Mouse (Mus musculus): Measurements from ENCODE around the gene Psip1. TPM values are rescaled to one million over a fixed set of nuclear protein-coding genes. Genes with fewer than 3 reads are reported as not detected.
"Not testable (repeated sequence)": the region's sequence is repeated elsewhere in the genome, so short reads cannot be mapped to it uniquely, and the experiment has no call there.

Gene Psip1
- polyA plus RNA-seq, 1 experiment from 2014 or later = 266 TPM

DNA sequence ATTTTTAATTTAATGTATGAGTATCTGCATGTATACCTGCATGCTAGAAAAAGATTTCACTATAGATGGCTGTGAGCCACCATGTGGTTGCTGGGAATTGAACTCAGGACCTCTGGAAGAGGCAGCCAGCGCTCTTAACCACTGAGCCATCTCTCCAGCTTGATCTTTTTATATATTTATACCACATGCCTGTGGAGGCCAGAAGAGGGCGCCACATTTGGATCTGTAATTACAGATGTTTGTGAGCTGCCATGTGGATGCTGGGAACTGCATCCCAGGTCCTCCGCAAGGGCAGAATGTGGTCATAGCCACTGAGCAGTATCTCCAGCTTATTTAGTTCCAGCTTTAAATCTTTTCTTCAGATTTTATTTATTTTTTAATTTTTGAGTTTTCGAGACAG lies 34.0 kb upstream of the Psip1 start:
- Histone ChIP-seq H3K36me3 (no peaks in the 10 kb centered on the region), H3K27me3 (no peaks in the 10 kb centered on the region), H3K9ac (no peak overlapping the region), H3K9me3 (no peaks in the 10 kb centered on the region), H3K4me2 (no peak overlapping the region), H3K27ac (replicated peaks) (no peak overlapping the region), H3K4me1 (replicated peaks) (peaks cover 10% of the 10 kb centered on the region), H3K4me3 (no peak overlapping the region)
- 85% methylated on average over 4 of the region's 4 CpGs for whole genome bisulfite sequencing
- no peak for ATAC-seq (ENCODE audit: low read depth)

DNA sequence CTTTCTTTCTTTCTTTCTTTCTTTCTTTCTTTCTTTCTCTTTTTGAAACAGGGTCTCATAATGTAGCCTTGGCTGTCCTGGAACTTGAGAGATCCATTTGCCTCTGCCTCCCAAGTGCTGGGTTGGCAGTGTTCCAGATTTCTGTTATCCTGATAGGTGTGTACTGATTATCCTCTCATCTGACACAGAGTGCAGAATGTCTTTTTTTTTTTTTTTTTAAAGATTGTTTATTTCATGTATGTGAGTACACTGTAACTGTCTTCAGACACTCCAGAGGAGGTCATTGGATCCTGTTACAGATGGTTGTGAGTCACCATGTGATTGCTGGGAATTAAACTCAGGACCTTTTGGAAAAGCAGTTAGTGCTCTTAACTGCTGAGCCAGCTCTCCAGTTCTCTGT lies 33.5 kb upstream of the Psip1 start:
- Histone ChIP-seq H3K27me3 (no peaks in the 10 kb centered on the region), H3K4me2 (no peak overlapping the region), H3K36me3 (no peaks in the 10 kb centered on the region), H3K4me1 (replicated peaks) (peaks cover 10% of the 10 kb centered on the region), H3K4me3 (no peak overlapping the region), H3K9me3 (no peaks in the 10 kb centered on the region), H3K27ac (replicated peaks) (no peak overlapping the region), H3K9ac (no peak overlapping the region)
- ATAC-seq (ENCODE audit: low read depth) = no peak

DNA sequence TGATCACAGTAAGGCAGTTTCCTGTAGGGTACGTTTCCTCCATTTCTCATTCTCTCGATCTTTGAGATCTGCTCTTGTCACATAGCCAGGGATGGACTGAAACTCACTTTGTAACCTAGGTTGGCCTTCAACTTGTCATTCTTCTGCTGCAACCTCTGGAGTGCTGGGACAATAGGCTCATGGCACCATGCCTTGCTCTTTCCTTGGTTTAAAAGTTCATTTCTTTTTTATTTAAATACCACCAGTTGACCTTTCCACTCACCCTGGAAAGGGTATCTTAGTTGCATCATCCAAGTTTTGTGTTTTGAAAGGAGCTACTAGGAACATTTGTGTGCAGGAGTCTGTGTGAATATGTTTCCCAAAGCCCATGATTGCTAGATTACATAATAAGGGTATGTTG lies 32.9 kb upstream of the Psip1 start:
- no peak for ATAC-seq (ENCODE audit: low read depth)
- H3K36me3 ChIP-seq = no peaks in the 10 kb centered on the region
- WGBS = 73% methylated on average over 2 of the region's 2 CpGs
- peaks cover 6% of the 10 kb centered on the region for H3K4me1 ChIP-seq (replicated peaks)
- H3K4me3 ChIP-seq = no peak overlapping the region
- H3K4me2 ChIP-seq = no peak overlapping the region
- H3K9ac ChIP-seq = no peak overlapping the region
- no peaks in the 10 kb centered on the region for H3K27me3 ChIP-seq
- H3K27ac ChIP-seq (replicated peaks) = no peak overlapping the region
- H3K9me3 ChIP-seq = no peaks in the 10 kb centered on the region

DNA sequence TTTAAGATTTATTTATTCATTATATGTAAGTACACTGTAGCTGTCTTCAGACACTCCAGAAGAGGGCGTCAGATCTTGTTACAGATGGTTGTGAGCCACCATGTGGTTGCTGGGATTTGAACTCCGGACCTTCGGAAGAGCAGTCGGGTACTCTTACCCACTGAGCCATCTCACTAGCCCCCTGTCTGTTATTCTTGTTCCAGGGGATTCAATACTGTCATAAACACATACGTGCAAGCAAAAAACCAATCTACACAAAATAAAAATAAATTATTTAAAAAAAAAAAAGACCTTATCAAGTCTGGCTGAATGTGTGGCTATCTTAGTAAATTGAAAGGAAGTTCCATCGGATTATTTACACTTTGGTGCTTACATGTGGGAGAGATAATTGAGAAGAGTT lies 29.9 kb upstream of the Psip1 start:
- WGBS = 93% methylated on average over 5 of the region's 6 CpGs
- not testable (repeated sequence) for H3K27me3 ChIP-seq; H3K27ac ChIP-seq (replicated peaks); H3K4me1 ChIP-seq (replicated peaks); H3K4me3 ChIP-seq; ATAC-seq (ENCODE audit: low read depth); H3K9me3 ChIP-seq; H3K4me2 ChIP-seq; H3K36me3 ChIP-seq; H3K9ac ChIP-seq

DNA sequence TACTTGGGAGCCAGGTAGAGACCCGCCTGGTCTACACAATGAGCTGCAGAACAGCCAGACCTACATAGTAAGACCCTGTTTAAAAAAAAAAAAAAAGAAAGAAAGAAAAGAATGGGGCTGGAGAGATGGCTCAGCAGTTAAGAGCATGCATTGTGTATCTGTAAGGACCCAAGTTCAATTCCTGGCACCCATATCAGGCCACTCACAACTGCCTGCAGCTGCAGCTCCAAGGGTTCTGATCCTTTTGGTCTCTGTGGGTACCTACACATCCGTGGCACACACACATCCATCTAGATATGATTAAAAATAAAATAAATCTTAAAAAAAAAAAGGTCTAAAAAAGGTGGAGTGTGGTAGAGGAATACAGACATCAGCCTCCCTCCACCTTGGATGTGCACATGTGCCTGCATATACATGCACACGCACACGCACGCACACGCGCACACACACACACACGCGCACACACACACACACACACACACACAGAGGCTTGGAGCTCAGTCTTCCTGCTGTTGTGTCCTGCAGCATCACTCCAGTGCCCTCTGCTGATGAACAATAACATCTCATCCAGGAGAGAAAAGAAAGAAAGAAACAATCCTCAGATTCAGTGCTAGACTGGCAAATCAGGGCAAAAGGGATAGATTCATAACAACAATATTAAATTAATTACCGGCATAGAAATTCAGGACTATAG lies 28.9 kb upstream of the Psip1 start:
- WGBS = 83% methylated on average over 10 of the region's 10 CpGs
- no peak overlapping the region for H3K4me2 ChIP-seq

DNA sequence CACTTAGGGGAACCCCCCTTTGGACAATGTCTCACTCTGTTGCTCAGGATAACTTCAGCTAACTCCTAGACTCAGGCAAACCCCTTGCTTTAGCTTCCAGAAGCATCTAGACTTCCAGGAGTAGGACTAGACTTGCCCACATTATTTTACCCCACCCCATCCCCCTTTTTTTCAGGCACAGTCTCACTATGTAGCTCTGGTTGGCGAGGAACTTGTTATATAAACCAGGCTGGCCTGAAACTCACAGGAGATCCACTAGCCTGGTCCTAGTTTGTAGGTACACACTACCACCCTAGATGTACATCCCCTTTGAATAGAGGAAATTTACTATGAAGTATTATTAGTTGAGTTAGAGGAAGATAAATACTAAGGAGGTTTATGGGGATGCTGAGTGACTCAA lies 27.9 kb upstream of the Psip1 start:
- no peaks in the 10 kb centered on the region for H3K27me3 ChIP-seq
- H3K4me1 ChIP-seq (replicated peaks) = no peaks in the 10 kb centered on the region
- no peak overlapping the region for H3K27ac ChIP-seq (replicated peaks)
- WGBS = 93% methylated on average over 1 of the region's 1 CpGs
- H3K9me3 ChIP-seq = no peaks in the 10 kb centered on the region
- no peak overlapping the region for H3K4me2 ChIP-seq
- no peak for ATAC-seq (ENCODE audit: low read depth)
- no peak overlapping the region for H3K4me3 ChIP-seq
- H3K9ac ChIP-seq = no peak overlapping the region
- H3K36me3 ChIP-seq = no peaks in the 10 kb centered on the region

More for the DNA sequence above, 28.9 kb upstream of the Psip1 start:
- H3K9ac ChIP-seq = no peak overlapping the region
- ATAC-seq (ENCODE audit: low read depth) = no peak
- no peak overlapping the region for H3K27ac ChIP-seq (replicated peaks)
- no peak overlapping the region for H3K4me3 ChIP-seq
- no peaks in the 10 kb centered on the region for H3K4me1 ChIP-seq (replicated peaks)
- H3K9me3 ChIP-seq = no peaks in the 10 kb centered on the region
- no peaks in the 10 kb centered on the region for H3K27me3 ChIP-seq
- no peaks in the 10 kb centered on the region for H3K36me3 ChIP-seq

DNA sequence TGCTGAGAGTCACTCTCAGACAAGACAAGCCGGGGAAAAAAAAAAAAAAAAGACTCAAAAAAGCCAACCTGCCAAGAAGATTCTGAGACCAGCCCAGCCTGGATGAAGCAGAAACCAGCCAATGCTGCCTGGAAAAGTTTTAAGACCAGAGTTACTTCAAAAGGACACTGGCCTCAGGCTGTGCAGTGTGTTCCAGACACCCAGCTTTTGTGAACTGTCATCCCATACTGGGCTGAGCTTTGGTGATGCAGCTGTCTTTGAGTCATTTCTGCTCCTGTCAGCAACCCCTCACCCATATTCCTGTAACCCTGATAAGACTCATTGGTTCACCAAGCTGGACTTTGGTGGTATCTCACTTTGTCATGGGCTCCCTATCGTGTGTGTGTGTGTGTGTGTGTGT lies 26.4 kb upstream of the Psip1 start:
- Histone ChIP-seq H3K27ac (replicated peaks) (no peak overlapping the region), H3K9ac (no peak overlapping the region), H3K27me3 (no peaks in the 10 kb centered on the region), H3K36me3 (no peaks in the 10 kb centered on the region), H3K4me3 (no peak overlapping the region), H3K4me1 (replicated peaks) (no peaks in the 10 kb centered on the region), H3K4me2 (no peak overlapping the region), H3K9me3 (no peaks in the 10 kb centered on the region)
- WGBS = 56% methylated on average over 2 of the region's 2 CpGs
- no peak for ATAC-seq (ENCODE audit: low read depth)

DNA sequence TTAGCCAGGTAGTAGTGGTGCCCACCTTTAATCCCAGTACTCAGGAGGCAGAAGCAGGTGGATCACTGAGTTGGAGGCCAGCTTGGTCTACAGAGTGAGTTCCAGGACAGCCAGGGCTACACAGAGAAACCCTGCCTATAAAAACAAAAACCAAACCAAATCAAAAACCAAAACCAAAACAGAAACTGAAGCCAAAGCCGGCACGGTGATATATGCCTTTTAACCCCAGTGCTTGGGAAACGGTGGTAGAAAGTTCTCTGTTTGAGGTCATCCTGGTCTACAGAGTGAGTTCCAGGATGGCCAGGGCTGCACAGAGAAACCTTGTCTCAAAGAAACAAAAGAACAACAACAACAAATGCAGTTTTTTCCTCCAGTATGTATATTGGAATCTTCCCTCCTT lies 26.0 kb upstream of the Psip1 start:
- no peaks in the 10 kb centered on the region for H3K27me3 ChIP-seq
- H3K4me1 ChIP-seq (replicated peaks) = no peaks in the 10 kb centered on the region
- H3K4me3 ChIP-seq = no peak overlapping the region
- ATAC-seq (ENCODE audit: low read depth) = no peak
- H3K9ac ChIP-seq = no peak overlapping the region
- no peaks in the 10 kb centered on the region for H3K9me3 ChIP-seq
- no peak overlapping the region for H3K4me2 ChIP-seq
- 79% methylated on average over 3 of the region's 3 CpGs for WGBS
- no peak overlapping the region for H3K27ac ChIP-seq (replicated peaks)
- H3K36me3 ChIP-seq = no peaks in the 10 kb centered on the region

DNA sequence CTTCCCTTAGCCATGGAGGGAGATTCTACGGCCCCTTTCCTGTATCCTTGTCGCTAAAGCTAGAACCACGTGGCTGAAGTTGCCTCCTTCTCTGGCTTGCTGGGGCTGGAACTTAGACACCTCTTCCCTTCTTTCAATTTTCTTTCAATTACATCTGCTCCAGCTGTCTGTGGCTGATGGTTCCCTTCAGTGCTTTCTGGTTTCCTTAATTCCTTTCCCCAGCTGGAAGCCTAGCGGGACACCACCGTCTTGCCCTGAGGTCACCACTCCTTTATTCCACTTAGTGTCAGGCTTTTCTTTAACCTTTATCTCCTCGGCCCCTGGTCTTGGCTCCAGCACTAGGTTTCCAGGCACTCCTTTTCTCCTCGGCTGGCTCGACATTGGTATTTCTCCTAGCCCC lies 24.8 kb upstream of the Psip1 start:
- no peaks in the 10 kb centered on the region for H3K27me3 ChIP-seq
- H3K9ac ChIP-seq = no peak overlapping the region
- H3K36me3 ChIP-seq = no peaks in the 10 kb centered on the region
- ATAC-seq (ENCODE audit: low read depth) = no peak
- no peaks in the 10 kb centered on the region for H3K9me3 ChIP-seq
- H3K4me1 ChIP-seq (replicated peaks) = no peaks in the 10 kb centered on the region
- H3K27ac ChIP-seq (replicated peaks) = no peak overlapping the region
- H3K4me3 ChIP-seq = no peak overlapping the region
- WGBS = 54% methylated on average over 8 of the region's 8 CpGs
- H3K4me2 ChIP-seq = no peak overlapping the region

DNA sequence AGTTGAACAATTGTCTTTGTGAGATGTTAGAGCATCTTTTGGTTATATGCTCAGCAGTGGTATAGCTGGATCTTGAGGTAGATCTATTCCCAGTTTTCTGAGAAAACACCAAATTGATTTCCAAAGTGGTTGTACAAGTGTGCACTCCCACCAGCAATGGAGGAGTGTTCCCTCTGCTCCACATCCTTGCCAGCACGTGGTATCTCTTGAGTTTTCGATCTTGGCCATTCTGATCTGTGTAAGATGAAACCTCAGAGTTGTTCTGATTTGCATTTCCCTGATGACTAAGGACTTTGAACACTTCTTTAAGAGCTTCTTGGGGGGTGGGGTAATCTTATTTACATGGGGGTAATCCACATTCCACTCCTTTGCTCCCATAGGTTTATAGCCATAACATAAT lies 23.3 kb upstream of the Psip1 start:
- H3K27me3 ChIP-seq = no peaks in the 10 kb centered on the region
- no peak overlapping the region for H3K4me2 ChIP-seq
- 50% methylated on average over 2 of the region's 2 CpGs for WGBS
- H3K27ac ChIP-seq (replicated peaks) = no peak overlapping the region
- no peaks in the 10 kb centered on the region for H3K4me1 ChIP-seq (replicated peaks)
- no peak for ATAC-seq (ENCODE audit: low read depth)
- H3K4me3 ChIP-seq = no peak overlapping the region
- H3K36me3 ChIP-seq = no peaks in the 10 kb centered on the region
- H3K9me3 ChIP-seq = no peaks in the 10 kb centered on the region
- H3K9ac ChIP-seq = no peak overlapping the region

DNA sequence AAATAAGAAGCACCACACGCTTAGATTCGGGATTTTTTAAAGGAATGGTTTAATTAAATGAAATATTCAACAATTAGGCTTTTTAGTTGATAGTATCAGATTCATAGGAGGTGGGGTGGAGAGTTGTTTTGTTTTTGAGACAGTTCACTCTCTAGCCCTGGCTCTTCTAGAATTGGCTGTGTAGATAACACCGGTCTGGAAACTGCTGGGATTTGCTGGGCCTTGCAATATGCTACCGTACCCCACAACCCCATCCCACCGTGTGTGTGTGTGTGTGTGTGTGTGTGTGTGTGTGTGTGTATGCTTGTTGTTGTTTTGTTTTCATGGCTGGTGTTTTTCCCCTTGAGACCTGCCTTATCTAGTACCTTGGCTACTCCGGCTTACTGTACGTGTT lies 14.8 kb upstream of the Psip1 start:
- no peaks in the 10 kb centered on the region for H3K9me3 ChIP-seq
- H3K9ac ChIP-seq = no peak overlapping the region
- H3K27me3 ChIP-seq = no peaks in the 10 kb centered on the region
- ATAC-seq (ENCODE audit: low read depth) = peak; percentile 68
- H3K4me1 ChIP-seq (replicated peaks) = 0 out of 2 replicates have a peak, but pooled peaks cover 5% of the 10 kb centered on the region
- H3K4me3 ChIP-seq = peak overlapping the region; percentile 37
- H3K36me3 ChIP-seq = no peaks in the 10 kb centered on the region
- no peak overlapping the region for H3K27ac ChIP-seq (replicated peaks)
- peak overlapping the region; percentile 57 for H3K4me2 ChIP-seq
- WGBS = 38% methylated on average over 7 of the region's 7 CpGs

DNA sequence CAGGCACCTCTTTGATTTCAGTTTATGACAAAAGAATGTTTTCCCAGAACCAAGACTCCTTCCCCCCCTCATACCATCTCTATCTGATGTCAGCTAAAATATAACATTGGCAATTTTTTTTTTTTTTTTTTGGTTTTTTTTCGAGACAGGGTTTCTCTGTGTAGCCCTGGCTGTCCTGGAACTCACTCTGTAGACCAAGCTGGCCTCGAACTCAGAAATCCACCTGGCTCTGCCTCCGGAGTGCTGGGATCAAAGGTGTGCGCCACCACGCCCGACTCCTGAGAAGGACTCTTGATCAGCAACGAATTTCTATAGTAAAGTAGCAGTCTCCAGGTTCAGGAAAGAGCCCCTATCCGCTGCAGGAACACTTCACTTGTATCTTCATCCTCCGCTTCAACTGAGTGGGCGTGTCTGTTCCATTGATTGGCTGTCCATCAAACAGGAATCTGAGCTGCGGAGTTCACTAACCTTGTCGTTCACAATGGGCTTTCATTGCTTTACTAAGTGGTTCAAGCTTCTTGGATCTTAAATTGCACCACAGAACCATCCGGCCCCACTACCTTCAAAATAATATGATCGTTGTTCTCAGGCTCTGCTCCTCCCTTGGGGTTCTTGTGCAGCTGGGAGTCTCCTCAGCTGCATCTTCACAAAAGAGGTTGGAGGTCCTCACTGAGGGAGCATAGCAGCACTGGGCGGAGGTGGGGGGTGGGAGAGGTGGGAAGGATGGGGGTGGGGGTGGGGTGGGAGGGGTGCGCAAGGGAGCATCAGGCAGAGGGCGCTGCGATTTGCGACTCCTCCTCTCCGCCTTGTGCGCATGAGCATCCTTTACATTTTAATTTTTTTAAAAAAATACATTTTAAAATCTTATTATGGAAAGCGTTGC lies 14.1 kb upstream of the Psip1 start:
- H3K4me3 ChIP-seq = peak overlapping the region; percentile 37
- no peaks in the 10 kb centered on the region for H3K36me3 ChIP-seq
- peak; percentile 91 for ATAC-seq (ENCODE audit: low read depth)
- peak overlapping the region; percentile 57 for H3K4me2 ChIP-seq
- 9% methylated on average over 22 of the region's 22 CpGs for WGBS
- H3K27me3 ChIP-seq = no peaks in the 10 kb centered on the region
- peak overlapping the region; percentile 63 for H3K9ac ChIP-seq
- H3K9me3 ChIP-seq = no peaks in the 10 kb centered on the region
- peak overlapping the region; percentile 71 for H3K27ac ChIP-seq (replicated peaks)
- H3K4me1 ChIP-seq (replicated peaks) = 0 out of 2 replicates have a peak, but pooled peaks cover 5% of the 10 kb centered on the region

All from neural tube, embryonic 13.5 days (tissue).